Mouse (Mus musculus) hindbrain, embryonic 13.5 days (tissue): Measurements from ENCODE around the gene Card10. TPM values are rescaled to one million over a fixed set of nuclear protein-coding genes. Genes with fewer than 3 reads are reported as not detected.
A peak's percentile ranks its signal among the peaks of the same experiment; 100 is the strongest.

ENCODE experiments used
- ATAC-seq: fragments of 200-750 bp; cut with Nextera tagmentation; 2 replicates; pipeline ENCODE4 v1.8.0; 2017; ENCODE audit warnings: moderate TSS enrichment; ENCODE audit not compliant: low FRiP score
- H3K27ac ChIP-seq: fragments of 300-500 bp; sonication (generic); 2 replicates; pipeline ENCODE4 v1.5.1; 2015; ENCODE audit warnings: inconsistent platforms, mild to moderate bottlenecking, moderate library complexity
- H3K27me3 ChIP-seq: fragments of 300-500 bp; sonication (generic); 2 replicates; pipeline ENCODE4 v1.6.1; 2015; ENCODE audit warnings: mild to moderate bottlenecking, inconsistent platforms
- H3K36me3 ChIP-seq: fragments of 300-500 bp; sonication (generic); 2 replicates; pipeline ENCODE4 v1.6.1; 2015; ENCODE audit warnings: mild to moderate bottlenecking, inconsistent platforms
- H3K4me1 ChIP-seq: fragments of 300-500 bp; sonication (generic); replicated peaks from 2 replicates; pipeline ENCODE4 v1.6.1; 2015; ENCODE audit warnings: inconsistent platforms
- H3K4me2 ChIP-seq: fragments of 300-500 bp; sonication (generic); 2 replicates; pipeline ENCODE4 v1.6.1; 2015; ENCODE audit warnings: inconsistent platforms, mild to moderate bottlenecking, moderate library complexity
- H3K4me3 ChIP-seq: fragments of 300-500 bp; sonication (generic); 2 replicates; pipeline ENCODE4 v1.5.1; 2015; ENCODE audit warnings: mild to moderate bottlenecking, inconsistent platforms
- H3K9ac ChIP-seq: fragments of 300-500 bp; sonication (generic); 2 replicates; pipeline ENCODE4 v1.6.1; 2015; ENCODE audit warnings: mild to moderate bottlenecking, inconsistent platforms
- H3K9me3 ChIP-seq: fragments of 300-500 bp; sonication (generic); 2 replicates; pipeline ENCODE4 v1.6.1; 2016; ENCODE audit warnings: inconsistent platforms
- WGBS: fragments of 180-500 bp; shearing (Covaris S2); methylation state at CpG from one replicate; pipeline ENCODE4 v1.1.7; 2015; 5-methylcytosine and 5-hydroxymethylcytosine counted together
- polyA plus RNA-seq: library from polyadenylated mRNA; unstranded; fragments of >200 nt; fragmentation: Nextera tagmentation; extraction: Ambion mirVana; gene quantifications from 2 replicates; pipeline ENCODE4 v1.2.1, GENCODE M21; 2015

The Card10 gene
- polyA plus RNA-seq, 1 experiment from 2014 or later = 1.6 TPM

GRCm38 (mm10) chr15:78808980-78809379, 6.1 kb upstream of the Card10 start:
- Histone ChIP-seq H3K4me3 (no peak overlapping the region), H3K4me1 (peaks cover 5% of the 10 kb centered on the region), H3K9ac (no peak overlapping the region), H3K4me2 (no peak overlapping the region), H3K9me3 (no peaks in the 10 kb centered on the region), H3K27ac (no peak overlapping the region), H3K27me3 (peaks cover 29% of the 10 kb centered on the region), H3K36me3 (no peaks in the 10 kb centered on the region)
- WGBS = 86% methylated on average over 2 of the region's 2 CpGs
- ATAC-seq = no peak

GRCm38 (mm10) chr15:78807141-78807540, 4.3 kb upstream of the Card10 start:
- no peaks in the 10 kb centered on the region for H3K9me3 ChIP-seq
- H3K27me3 ChIP-seq = peaks cover 47% of the 10 kb centered on the region
- H3K4me2 ChIP-seq = no peak overlapping the region
- no peak for ATAC-seq
- H3K27ac ChIP-seq = no peak overlapping the region
- WGBS = 82% methylated on average over 3 of the region's 3 CpGs
- H3K4me1 ChIP-seq = peaks cover 22% of the 10 kb centered on the region
- no peak overlapping the region for H3K4me3 ChIP-seq
- no peak overlapping the region for H3K9ac ChIP-seq
- H3K36me3 ChIP-seq = no peaks in the 10 kb centered on the region

- H3K9me3 ChIP-seq = no peaks in the 10 kb centered on the region
- no peak overlapping the region for H3K4me2 ChIP-seq
- ATAC-seq = no peak
- no peak overlapping the region for H3K27ac ChIP-seq
- peaks cover 52% of the 10 kb centered on the region for H3K27me3 ChIP-seq
- 46% methylated on average over 2 of the region's 2 CpGs for WGBS
- H3K36me3 ChIP-seq = no peaks in the 10 kb centered on the region
- peaks cover 28% of the 10 kb centered on the region for H3K4me1 ChIP-seq
- no peak overlapping the region for H3K4me3 ChIP-seq
- H3K9ac ChIP-seq = no peak overlapping the region
Measured at GRCm38 (mm10) chr15:78806614-78807013, 3.8 kb upstream of the Card10 start.

- no peaks in the 10 kb centered on the region for H3K36me3 ChIP-seq
- no peak overlapping the region for H3K9ac ChIP-seq
- no peak overlapping the region for H3K27ac ChIP-seq
- H3K4me1 ChIP-seq = peaks cover 30% of the 10 kb centered on the region
- no peak for ATAC-seq
- H3K9me3 ChIP-seq = no peaks in the 10 kb centered on the region
- H3K4me3 ChIP-seq = no peak overlapping the region
- 89% methylated on average over 2 of the region's 2 CpGs for WGBS
- no peak overlapping the region for H3K4me2 ChIP-seq
- H3K27me3 ChIP-seq = peaks cover 65% of the 10 kb centered on the region
Measured at GRCm38 (mm10) chr15:78805351-78805750, 2.5 kb upstream of the Card10 start.

GRCm38 (mm10) chr15:78804326-78804725, 1.5 kb upstream of the Card10 start:
- H3K9ac ChIP-seq = no peak overlapping the region
- H3K9me3 ChIP-seq = no peaks in the 10 kb centered on the region
- no peak overlapping the region for H3K4me2 ChIP-seq
- ATAC-seq = no peak
- no peak overlapping the region for H3K27ac ChIP-seq
- H3K27me3 ChIP-seq = peaks cover 69% of the 10 kb centered on the region
- peaks cover 30% of the 10 kb centered on the region for H3K4me1 ChIP-seq
- WGBS = 3% methylated on average over 6 of the region's 6 CpGs
- no peaks in the 10 kb centered on the region for H3K36me3 ChIP-seq
- H3K4me3 ChIP-seq = no peak overlapping the region

- Histone ChIP-seq H3K4me1 (peaks cover 34% of the 10 kb centered on the region), H3K9me3 (no peaks in the 10 kb centered on the region), H3K27me3 (peaks cover 70% of the 10 kb centered on the region), H3K4me3 (peak overlapping the region; percentile 53; the same call in 1 of the 2 replicates), H3K27ac (no peak overlapping the region), H3K36me3 (no peaks in the 10 kb centered on the region), H3K4me2 (no peak overlapping the region; the same call in 1 of the 2 replicates), H3K9ac (no peak overlapping the region)
- 3% methylated on average over 8 of the region's 8 CpGs for WGBS
- ATAC-seq = no peak
Measured at GRCm38 (mm10) chr15:78803499-78803900, 658 bp upstream of the Card10 start.

- 0 out of 2 replicates have a peak, but pooled peaks have one; percentile 36 for ATAC-seq
- H3K27me3 ChIP-seq = peaks cover 82% of the 10 kb centered on the region
- H3K9ac ChIP-seq = peak overlapping the region; percentile 74
- no peaks in the 10 kb centered on the region for H3K9me3 ChIP-seq
- peak overlapping the region; percentile 53 for H3K4me3 ChIP-seq
- peak overlapping the region; percentile 81 for H3K4me2 ChIP-seq
- 4% methylated on average over 63 of the region's 67 CpGs for WGBS
- H3K27ac ChIP-seq = no peak overlapping the region
- peaks cover 34% of the 10 kb centered on the region for H3K4me1 ChIP-seq
- no peaks in the 10 kb centered on the region for H3K36me3 ChIP-seq
Measured at GRCm38 (mm10) chr15:78801971-78802741, 686 bp downstream of the Card10 start.

- Histone ChIP-seq H3K4me3 (peak overlapping the region; percentile 53; the same call in 1 of the 2 replicates), H3K27ac (no peak overlapping the region), H3K9me3 (no peaks in the 10 kb centered on the region), H3K36me3 (no peaks in the 10 kb centered on the region), H3K4me1 (peaks cover 35% of the 10 kb centered on the region), H3K4me2 (peak overlapping the region; percentile 81), H3K27me3 (peaks cover 81% of the 10 kb centered on the region), H3K9ac (peak overlapping the region; percentile 74; the same call in 1 of the 2 replicates)
- ATAC-seq = no peak
- 71% methylated on average over 9 of the region's 9 CpGs for WGBS
Measured at GRCm38 (mm10) chr15:78801571-78801970, 1.3 kb downstream of the Card10 start.

GRCm38 (mm10) chr15:78799029-78799428, 3.8 kb downstream of the Card10 start:
- H3K9me3 ChIP-seq = no peaks in the 10 kb centered on the region
- H3K36me3 ChIP-seq = no peaks in the 10 kb centered on the region
- no peak overlapping the region for H3K4me3 ChIP-seq
- no peak for ATAC-seq
- H3K4me2 ChIP-seq = no peak overlapping the region
- H3K9ac ChIP-seq = peak overlapping the region; percentile 2; the same call in 1 of the 2 replicates
- 47% methylated on average over 21 of the region's 21 CpGs for WGBS
- peaks cover 40% of the 10 kb centered on the region for H3K4me1 ChIP-seq
- H3K27me3 ChIP-seq = peaks cover 67% of the 10 kb centered on the region
- H3K27ac ChIP-seq = no peak overlapping the region

GRCm38 (mm10) chr15:78797060-78797329, 5.8 kb downstream of the Card10 start:
- Histone ChIP-seq H3K27ac (no peak overlapping the region), H3K4me3 (no peak overlapping the region)
- 89% methylated on average over 8 of the region's 8 CpGs for WGBS

GRCm38 (mm10) chr15:78796196-78797059, 6.4 kb downstream of the Card10 start:
- peaks cover 41% of the 10 kb centered on the region for H3K27me3 ChIP-seq
- H3K4me1 ChIP-seq = peaks cover 15% of the 10 kb centered on the region
- H3K4me3 ChIP-seq = no peak overlapping the region
- no peak overlapping the region for H3K4me2 ChIP-seq
- no peak overlapping the region for H3K27ac ChIP-seq
- no peaks in the 10 kb centered on the region for H3K36me3 ChIP-seq
- H3K9me3 ChIP-seq = no peaks in the 10 kb centered on the region
- WGBS = 42% methylated on average over 25 of the region's 25 CpGs
- no peak overlapping the region for H3K9ac ChIP-seq
- no peak for ATAC-seq

More at GRCm38 (mm10) chr15:78797060-78797329, 5.8 kb downstream of the Card10 start:
- H3K36me3 ChIP-seq = no peaks in the 10 kb centered on the region
- H3K4me1 ChIP-seq = peaks cover 20% of the 10 kb centered on the region
- no peaks in the 10 kb centered on the region for H3K9me3 ChIP-seq
- H3K27me3 ChIP-seq = peaks cover 47% of the 10 kb centered on the region
- no peak overlapping the region for H3K9ac ChIP-seq
- ATAC-seq = no peak
- no peak overlapping the region for H3K4me2 ChIP-seq

GRCm38 (mm10) chr15:78790990-78791389, 11.9 kb downstream of the Card10 start:
- Histone ChIP-seq H3K9me3 (no peaks in the 10 kb centered on the region), H3K36me3 (no peaks in the 10 kb centered on the region), H3K27ac (peak overlapping the region; percentile 44; the same call in 1 of the 2 replicates), H3K27me3 (0 out of 2 replicates have a peak, but pooled peaks cover 7% of the 10 kb centered on the region), H3K9ac (0 out of 2 replicates have a peak overlapping the region, but pooled peaks have one; percentile 2), H3K4me3 (no peak overlapping the region), H3K4me1 (peaks cover 22% of the 10 kb centered on the region), H3K4me2 (no peak overlapping the region)
- ATAC-seq = no peak
- 71% methylated on average over 12 of the region's 12 CpGs for WGBS
